In genomic region chr1:134037172-134037571, GRCm38 (mm10) we compare ENCODE assay signal across 9 mouse cellular contexts. TPM values are rescaled to one million over a fixed set of nuclear protein-coding genes. Genes with fewer than 3 reads are reported as not detected.
DNase-seq lines count a peak whose midpoint lies in the region; ATAC-seq lines count a peak whose summit lies in the region.
"Had no signal": no experiment of that assay in that cellular context is flagged by ENCODE, and none has a peak within 500 bp of the region (broad histone marks: within the 10 kb centered on the region; RNA-seq: fewer than 3 reads in every experiment).

Fmod (plus strand) TSS chr1:134037254.

- H3K27me3 ChIP-seq in neural tube, embryonic 11.5 days (ENCODE audit: control insufficient read depth, insufficient read depth, low read length): no peaks in the 10 kb centered on the region
- no peaks in the 10 kb centered on the region for H3K27me3 ChIP-seq in stomach, embryonic 16.5 days (ENCODE audit: control insufficient read depth, insufficient read depth, low read length)

- H3K4me1 ChIP-seq in neural tube, embryonic 11.5 days (ENCODE audit: control insufficient read depth, insufficient read depth, low read length): 0 out of 2 replicates have a peak, but pooled peaks cover under 1% of the 10 kb centered on the region
- 0 out of 2 replicates have a peak, but pooled peaks cover 5% of the 10 kb centered on the region for H3K4me1 ChIP-seq in stomach, embryonic 16.5 days (ENCODE audit: control insufficient read depth, insufficient read depth, low read length)

- no peak within 1 kb of the TSS for H3K4me3 ChIP-seq in neural tube, embryonic 11.5 days (ENCODE audit: low read depth, low read length)
- H3K4me3 ChIP-seq in stomach, embryonic 16.5 days (replicated peaks; ENCODE audit: low read length): no peak within 1 kb of the TSS

- H3K27ac ChIP-seq in neural tube, embryonic 11.5 days (ENCODE audit: low read depth, low read length): no peak within 1 kb of the TSS
- H3K27ac ChIP-seq in stomach, embryonic 16.5 days (ENCODE audit: low read length): no peak within 1 kb of the TSS

- no peak within 1 kb of the TSS for H3K9ac ChIP-seq in neural tube, embryonic 11.5 days (ENCODE audit: low read length)
- no peak within 1 kb of the TSS for H3K9ac ChIP-seq in stomach, embryonic 16.5 days (ENCODE audit: low read length)

- 43% methylated on average over 9 of the region's 9 CpGs for WGBS in neural tube, embryonic 11.5 days
- WGBS in stomach, embryonic 16.5 days: 20% methylated on average over 9 of the region's 9 CpGs

- H3K9me3 ChIP-seq in neural tube, embryonic 11.5 days (ENCODE audit: control insufficient read depth, low read length): no peaks in the 10 kb centered on the region
- H3K9me3 ChIP-seq in stomach, embryonic 16.5 days (replicated peaks; ENCODE audit: control insufficient read depth, low read length): no peaks in the 10 kb centered on the region

- ATAC-seq in frontal cortex, adult (ENCODE audit: low TSS enrichment): peak; percentile 55; the same call in 1 of the 2 replicates
- ATAC-seq in neural tube, embryonic 11.5 days (ENCODE audit: insufficient read depth, low FRiP score, low TSS enrichment): no peak
- no peak for ATAC-seq in stomach, embryonic 16.5 days (ENCODE audit: insufficient read depth, low FRiP score)

- H3K36me3 ChIP-seq in neural tube, embryonic 11.5 days (ENCODE audit: control insufficient read depth, insufficient read depth, low read length): no peaks in the 10 kb centered on the region
- no peaks in the 10 kb centered on the region for H3K36me3 ChIP-seq in stomach, embryonic 16.5 days (ENCODE audit: control insufficient read depth, insufficient read depth, low read length)

- 0 out of 2 replicates have a peak within 1 kb of the TSS, but pooled peaks have one; percentile 2 for H3K4me2 ChIP-seq in neural tube, embryonic 11.5 days (ENCODE audit: low read depth)
- H3K4me2 ChIP-seq in stomach, embryonic 16.5 days (ENCODE audit: low read depth, low read length): peak within 1 kb of the TSS; percentile 23; the same call in 1 of the 2 replicates

- DNase-seq in frontal cortex, postnatal 10 days (ENCODE audit: low spot score in 2 of 2): no peak
- no peak for DNase-seq in neural tube, embryonic 11.5 days (ENCODE audit: low spot score)
- DNase-seq in neural tube, embryonic 10.5 days (ENCODE audit: extremely low spot score, low spot score): no peak
- DNase-seq in left cerebral cortex, adult 8-10 months (ENCODE audit: low spot score in 2 of 2): no peak
- DNase-seq in spleen, adult 12 weeks (ENCODE audit: low spot score): no peak
- no peak for DNase-seq in cerebellum, postnatal 10 days
- DNase-seq: liver had no signal

RNA-seq across cellular contexts. Expression of gene Fmod, which starts in this region (rescaled TPM):
- polyA plus RNA-seq in neural tube, embryonic 11.5 days (2014; fragmentation: Nextera tagmentation; extraction: Ambion mirVana): 16.0 and 16.7 TPM in 2 replicates
- 10 to 100 TPM; 15.9 to 22.2 (median 20.9) TPM for total RNA-seq in left cerebral cortex, adult 8-10 months (2022)
- polyA plus RNA-seq in stomach, embryonic 16.5 days (2015; fragmentation: Nextera tagmentation; extraction: Ambion mirVana): 12.3 and 13.1 TPM in 2 replicates
